Mouse (Mus musculus): Measurements from ENCODE around the gene Lrig1.

- no peak for TF ChIP-seq CTCF (conservative IDR thresholded peaks at IDR 0.05; ENCODE audit: low read length)
- no peak for TF ChIP-seq POU5F1 (IDR thresholded peaks at IDR 0.05; ENCODE audit: borderline replicate concordance, low read length)
Measured at GRCm38 (mm10) chr6:94584976-94585375, 115.0 kb downstream of the Lrig1 start.
